Mouse (Mus musculus) CD8-positive naive resting alpha-beta T cell, adult 57 days (primary cell): ENCODE measurements around the gene Ezr. TPM values are rescaled to one million over a fixed set of nuclear protein-coding genes. Genes with fewer than 3 reads are reported as not detected.

ENCODE experiments used
- total RNA-seq: library from RNA; stranded (reverse); gene quantifications from one replicate; pipeline ENCODE4 v1.2.4, GENCODE M21; 2023

The Ezr gene
- 353 TPM for total RNA-seq

DNA sequence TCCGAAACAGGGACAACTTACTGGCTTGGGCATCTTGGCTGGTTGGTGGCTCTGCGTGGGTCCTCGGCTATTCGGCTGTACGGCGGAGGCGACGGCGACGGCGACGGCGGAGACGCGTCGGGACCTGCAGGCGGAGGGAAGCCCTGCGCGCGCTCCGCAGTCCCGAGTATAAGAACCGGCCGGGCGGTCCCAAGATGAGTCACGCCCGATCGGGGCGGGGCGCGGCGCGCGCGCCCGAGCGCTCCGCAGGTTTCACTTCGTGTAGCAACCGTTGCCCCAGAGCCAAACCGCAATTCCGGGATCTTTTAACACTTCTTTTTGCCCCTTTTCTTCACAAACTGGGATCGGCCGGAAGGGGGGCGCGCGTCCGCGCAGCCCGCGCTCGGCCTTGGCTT lies at the start of gene Ezr:
Gene Ezr, minus strand, starts transcription at position 174 of the 395 bp plus-strand sequence.

Other genes starting within 250 kb of the Ezr start
- 38.2 TPM for gene Dynlt1c, start 181.1 kb downstream of the Ezr start, total RNA-seq
- gene Dynlt1f, start 126.9 kb downstream of the Ezr start, total RNA-seq, result 81.4 TPM
- 272 TPM for gene Sytl3, start 123.7 kb downstream of the Ezr start, total RNA-seq
- 12.1 TPM for gene Rsph3b, start 165.9 kb upstream of the Ezr start, total RNA-seq
- gene Tagap1, start 178.4 kb upstream of the Ezr start, total RNA-seq, result 121 TPM
- gene Rnaset2b, start 187.8 kb upstream of the Ezr start, total RNA-seq, result 380 TPM
- gene Gm49721, start 196.1 kb upstream of the Ezr start, total RNA-seq, result 3.4 TPM
- not detected for gene Gm1604a, start 242.8 kb upstream of the Ezr start, total RNA-seq